Mouse (Mus musculus): ENCODE data around the gene Rnasek. TPM values are rescaled to one million over a fixed set of nuclear protein-coding genes. Genes with fewer than 3 reads are reported as not detected.

Gene Rnasek
- polyA plus RNA-seq, 1 experiment from 2014 or later = 126 TPM

DNA sequence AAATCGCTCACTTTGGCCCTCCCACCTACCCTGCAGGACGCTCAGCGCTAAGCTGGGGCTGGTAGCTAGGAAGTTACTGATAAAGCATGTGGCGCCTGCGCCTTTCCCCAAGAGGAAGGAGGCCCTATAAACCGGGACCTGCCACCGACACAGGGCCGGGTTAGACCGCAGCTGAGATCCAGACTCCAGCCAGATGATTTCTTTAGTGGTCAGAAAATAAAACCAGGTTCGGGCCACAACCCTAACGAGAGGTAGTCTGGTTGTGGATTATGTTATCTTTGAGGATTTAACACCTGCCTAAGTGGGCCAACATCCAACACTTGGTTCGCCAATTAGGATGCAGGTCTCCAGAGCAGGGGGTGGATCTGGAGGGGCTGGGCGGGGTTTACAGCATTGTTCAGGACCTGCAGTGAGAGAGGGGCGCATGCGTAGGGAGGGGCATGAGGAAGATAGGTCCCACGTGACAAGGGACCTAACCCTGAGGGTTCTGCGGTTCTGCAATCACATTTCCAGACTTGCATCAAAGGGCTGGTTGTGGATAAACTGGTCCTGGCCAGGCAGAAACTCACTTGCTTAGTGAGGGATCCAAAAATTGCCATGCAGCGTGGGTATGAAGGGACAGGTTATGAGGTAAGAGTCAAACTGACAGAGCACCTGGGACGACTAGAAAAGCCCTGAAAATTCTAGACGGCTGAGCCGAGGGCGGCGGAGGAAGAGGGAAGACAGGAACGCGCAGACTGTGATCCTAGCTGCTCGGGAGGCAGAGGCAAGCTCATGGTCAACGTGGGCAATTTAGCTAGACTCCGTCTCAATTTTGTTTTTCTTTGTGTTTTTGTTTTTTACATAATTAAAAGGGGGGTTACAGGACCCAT is 18.7 kb downstream of the Rnasek start, which contains the start of gene Slc16a13:
Gene Slc16a13, minus strand, starts transcription at position 334 of the 872 bp plus-strand sequence.
- WGBS = under 1% methylated on average over 28 of the region's 28 CpGs
- Histone ChIP-seq H3K4me3 (peak within 1 kb of the TSS; percentile 70), H3K36me3 (peaks cover 12% of the 10 kb centered on the region), H3K9me3 (no peaks in the 10 kb centered on the region), H3K4me1 (peaks cover 35% of the 10 kb centered on the region), H3K27me3 (ENCODE audit: insufficient read depth, poor library complexity, severe bottlenecking) (peaks cover 63% of the 10 kb centered on the region), H3K27ac (peak within 1 kb of the TSS; percentile 89)
- DNase-seq (ENCODE audit: low spot score) = peak; percentile 98

DNA sequence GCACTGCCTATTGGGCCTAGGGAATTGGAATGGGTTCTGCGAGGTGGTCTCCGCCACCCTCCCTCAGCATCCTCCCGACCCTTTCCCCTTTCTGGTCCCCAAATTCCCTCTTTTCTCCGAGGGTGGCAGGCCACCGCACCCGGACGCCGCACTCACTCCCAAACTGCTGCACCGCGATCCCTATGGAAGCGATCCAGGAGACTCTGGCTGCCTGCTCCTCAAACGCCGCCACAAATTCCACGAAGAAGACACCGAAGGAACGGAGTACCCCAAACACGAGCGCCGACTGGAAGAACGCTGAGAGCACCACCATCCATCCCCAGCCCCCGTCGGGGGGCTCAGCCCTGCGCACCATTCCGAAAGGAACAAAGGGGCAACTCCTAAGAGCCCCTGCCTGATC is 19.3 kb downstream of the Rnasek start:
- DNase-seq (ENCODE audit: low spot score) = no peak
- Histone ChIP-seq H3K27ac (peak overlapping the region; percentile 89), H3K27me3 (ENCODE audit: insufficient read depth, poor library complexity, severe bottlenecking) (peaks cover 63% of the 10 kb centered on the region), H3K4me1 (peaks cover 35% of the 10 kb centered on the region), H3K36me3 (peaks cover 12% of the 10 kb centered on the region), H3K9me3 (no peaks in the 10 kb centered on the region), H3K4me3 (peak overlapping the region; percentile 70)
- 1% methylated on average over 24 of the region's 24 CpGs for WGBS

- peak overlapping the region; percentile 89 for H3K27ac ChIP-seq
- H3K36me3 ChIP-seq = peaks cover 12% of the 10 kb centered on the region
- 60% methylated on average over 7 of the region's 7 CpGs for WGBS
Measured at GRCm38 (mm10) chr11:70219873-70220272, 19.8 kb downstream of the Rnasek start.

GRCm38 (mm10) chr11:70218741-70219470 is 20.7 kb downstream of the Rnasek start:
- Histone ChIP-seq H3K4me3 (0 out of 2 replicates have a peak overlapping the region, but pooled peaks have one; percentile 12), H3K27me3 (ENCODE audit: insufficient read depth, poor library complexity, severe bottlenecking) (peaks cover 63% of the 10 kb centered on the region), H3K36me3 (peaks cover 12% of the 10 kb centered on the region), H3K9me3 (no peaks in the 10 kb centered on the region), H3K4me1 (peaks cover 49% of the 10 kb centered on the region), H3K27ac (no peak overlapping the region)
- DNase-seq (ENCODE audit: low spot score) = no peak
- 86% methylated on average over 15 of the region's 15 CpGs for WGBS

More at GRCm38 (mm10) chr11:70219873-70220272, 19.8 kb downstream of the Rnasek start:
- Histone ChIP-seq H3K4me1 (peaks cover 39% of the 10 kb centered on the region), H3K27me3 (ENCODE audit: insufficient read depth, poor library complexity, severe bottlenecking) (peaks cover 63% of the 10 kb centered on the region), H3K9me3 (no peaks in the 10 kb centered on the region), H3K4me3 (peak overlapping the region; percentile 70)
- DNase-seq (ENCODE audit: low spot score) = no peak

GRCm38 (mm10) chr11:70218039-70218438 is 21.6 kb downstream of the Rnasek start:
- DNase-seq (ENCODE audit: low spot score) = no peak
- 75% methylated on average over 4 of the region's 4 CpGs for WGBS
- Histone ChIP-seq H3K9me3 (no peaks in the 10 kb centered on the region), H3K36me3 (peaks cover 12% of the 10 kb centered on the region), H3K27ac (no peak overlapping the region), H3K4me3 (no peak overlapping the region), H3K27me3 (ENCODE audit: insufficient read depth, poor library complexity, severe bottlenecking) (peaks cover 71% of the 10 kb centered on the region), H3K4me1 (peaks cover 52% of the 10 kb centered on the region)

DNA sequence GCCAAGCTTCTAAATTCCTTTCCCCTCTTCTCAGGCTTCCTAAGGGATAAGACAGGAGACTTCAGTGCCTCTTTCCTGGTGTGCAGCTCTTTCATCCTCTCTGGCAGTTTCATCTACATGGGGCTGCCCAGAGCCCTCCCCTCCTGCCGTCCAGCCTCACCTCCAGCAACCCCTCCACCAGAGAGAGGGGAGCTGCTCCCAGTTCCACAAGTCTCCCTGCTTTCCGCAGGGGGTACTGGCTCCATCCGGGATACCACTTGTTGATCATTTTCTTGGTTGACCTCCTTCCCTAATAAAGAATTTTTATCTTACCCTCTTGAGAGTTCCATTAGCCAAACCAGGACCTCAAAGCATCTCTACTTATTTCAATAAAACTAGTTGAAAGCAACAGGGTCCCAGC is 23.5 kb downstream of the Rnasek start:
- Histone ChIP-seq H3K27me3 (ENCODE audit: insufficient read depth, poor library complexity, severe bottlenecking) (peaks cover 87% of the 10 kb centered on the region), H3K27ac (no peak overlapping the region), H3K4me3 (no peak overlapping the region), H3K9me3 (no peaks in the 10 kb centered on the region), H3K36me3 (peaks cover 12% of the 10 kb centered on the region), H3K4me1 (peaks cover 41% of the 10 kb centered on the region)
- DNase-seq (ENCODE audit: low spot score) = no peak
- WGBS = 49% methylated on average over 3 of the region's 3 CpGs

DNA sequence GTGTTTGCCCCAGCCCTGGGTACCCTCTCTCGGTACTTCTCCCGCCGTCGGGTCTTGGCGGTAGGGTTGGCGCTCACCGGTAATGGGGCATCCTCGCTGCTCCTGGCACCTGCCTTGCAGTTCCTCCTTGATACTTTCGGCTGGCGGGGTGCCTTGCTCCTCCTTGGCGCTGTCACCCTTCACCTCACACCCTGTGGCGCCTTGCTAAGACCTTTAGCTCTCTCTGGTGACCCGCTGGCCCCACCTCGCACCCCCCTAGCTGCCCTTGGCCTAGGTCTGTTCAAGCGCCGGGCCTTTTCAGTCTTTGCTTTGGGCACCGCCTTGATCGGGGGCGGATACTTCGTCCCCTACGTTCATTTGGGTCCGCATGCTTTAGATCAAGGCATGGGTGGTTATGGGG is 24.3 kb downstream of the Rnasek start:
- Histone ChIP-seq H3K4me1 (peaks cover 37% of the 10 kb centered on the region), H3K4me3 (peak overlapping the region; percentile 48; the same call in 1 of the 2 replicates), H3K27ac (no peak overlapping the region), H3K27me3 (ENCODE audit: insufficient read depth, poor library complexity, severe bottlenecking) (peaks cover 94% of the 10 kb centered on the region), H3K36me3 (peaks cover 12% of the 10 kb centered on the region), H3K9me3 (no peaks in the 10 kb centered on the region)
- WGBS = 8% methylated on average over 22 of the region's 22 CpGs
- no peak for DNase-seq (ENCODE audit: low spot score)

- Histone ChIP-seq H3K36me3 (peaks cover 12% of the 10 kb centered on the region), H3K27me3 (ENCODE audit: insufficient read depth, poor library complexity, severe bottlenecking) (peaks cover 89% of the 10 kb centered on the region), H3K4me1 (peaks cover 32% of the 10 kb centered on the region), H3K4me3 (peak overlapping the region; percentile 48), H3K9me3 (no peaks in the 10 kb centered on the region), H3K27ac (no peak overlapping the region)
- no peak for DNase-seq (ENCODE audit: low spot score)
- 7% methylated on average over 18 of the region's 18 CpGs for WGBS
Measured at GRCm38 (mm10) chr11:70214856-70215209, 24.8 kb downstream of the Rnasek start.

DNA sequence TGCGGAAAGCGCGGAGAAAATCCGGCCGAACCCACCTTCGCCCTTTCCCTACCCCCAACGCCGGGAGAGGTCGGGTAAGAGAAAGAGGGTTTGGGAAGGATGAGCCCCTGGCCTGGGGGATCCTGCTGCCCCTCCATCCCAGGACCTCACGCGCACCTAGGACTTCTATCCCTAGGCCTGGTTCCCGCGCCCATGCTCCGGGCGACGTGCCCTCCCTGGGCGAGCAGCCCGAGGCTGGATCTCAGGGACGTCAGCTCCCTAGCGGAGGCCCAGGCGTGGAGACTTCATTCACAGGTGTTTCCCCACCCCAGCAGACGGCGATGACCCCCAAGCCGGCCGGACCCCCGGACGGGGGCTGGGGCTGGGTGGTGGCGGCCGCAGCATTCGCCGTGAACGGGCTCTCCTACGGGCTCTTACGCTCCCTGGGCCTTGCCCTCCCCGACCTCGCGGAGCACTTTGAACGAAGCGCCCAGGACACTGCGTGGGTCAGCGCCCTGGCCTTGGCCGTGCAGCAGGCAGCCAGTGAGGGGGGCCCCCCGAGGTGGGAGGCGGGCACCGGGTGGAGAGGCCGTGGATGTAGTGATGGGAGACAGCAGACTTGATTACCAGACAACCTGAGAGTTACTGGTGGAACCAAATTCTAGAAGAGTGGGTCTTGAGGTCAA is 25.3 kb downstream of the Rnasek start:
- peaks cover 85% of the 10 kb centered on the region for H3K27me3 ChIP-seq (ENCODE audit: insufficient read depth, poor library complexity, severe bottlenecking)

DNA sequence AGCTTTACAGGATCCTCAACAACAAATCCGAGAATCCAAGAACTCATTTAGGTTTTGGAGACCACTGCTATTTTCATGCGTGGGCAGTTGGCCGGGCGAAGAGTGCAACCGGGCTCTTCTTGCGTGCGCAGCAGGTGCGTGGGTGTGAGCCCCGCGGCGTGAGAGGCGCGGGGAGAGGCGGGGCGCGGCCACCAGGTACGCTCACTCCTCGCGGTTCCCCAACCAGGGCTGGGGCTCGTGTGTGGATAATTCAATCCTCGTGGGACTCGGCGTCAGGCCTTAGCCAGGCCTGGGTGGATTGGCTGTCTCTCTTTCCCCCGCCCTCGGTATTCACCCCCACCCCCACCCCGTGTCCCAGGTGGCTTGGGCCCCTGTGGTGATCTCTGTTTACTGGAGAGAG is 25.9 kb downstream of the Rnasek start:
- peaks cover 25% of the 10 kb centered on the region for H3K4me1 ChIP-seq
- 9% methylated on average over 26 of the region's 26 CpGs for WGBS
- no peak overlapping the region for H3K27ac ChIP-seq
- peak overlapping the region; percentile 48 for H3K4me3 ChIP-seq
- H3K36me3 ChIP-seq = peaks cover 12% of the 10 kb centered on the region
- peaks cover 79% of the 10 kb centered on the region for H3K27me3 ChIP-seq (ENCODE audit: insufficient read depth, poor library complexity, severe bottlenecking)
- DNase-seq (ENCODE audit: low spot score) = no peak
- no peaks in the 10 kb centered on the region for H3K9me3 ChIP-seq

More for the DNA sequence above, 25.3 kb downstream of the Rnasek start:
- H3K9me3 ChIP-seq = no peaks in the 10 kb centered on the region
- no peak for DNase-seq (ENCODE audit: low spot score)
- H3K27ac ChIP-seq = 0 out of 2 replicates have a peak overlapping the region, but pooled peaks have one; percentile 1
- WGBS = 1% methylated on average over 46 of the region's 46 CpGs
- peaks cover 12% of the 10 kb centered on the region for H3K36me3 ChIP-seq
- H3K4me3 ChIP-seq = peak overlapping the region; percentile 48
- peaks cover 29% of the 10 kb centered on the region for H3K4me1 ChIP-seq

DNA sequence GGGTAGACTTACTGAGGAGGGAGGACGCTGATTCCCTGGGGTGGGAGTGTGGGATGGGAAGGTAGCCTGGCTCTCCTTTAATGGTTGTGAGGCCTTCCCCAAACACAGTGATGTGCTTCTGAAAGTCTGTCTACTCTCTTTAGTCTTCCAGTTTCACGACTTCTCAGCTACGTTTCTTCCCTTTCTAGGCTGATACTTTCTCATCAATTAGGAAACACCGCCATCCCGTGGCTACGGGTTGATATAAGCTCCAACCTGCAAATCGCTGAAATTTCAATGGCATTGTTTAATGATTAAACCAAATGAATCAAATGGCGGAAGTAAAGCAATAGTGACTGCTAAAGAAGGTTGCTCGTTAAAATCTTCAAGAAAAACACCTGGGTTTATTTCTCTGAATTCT is 26.7 kb downstream of the Rnasek start:
- no peak for DNase-seq (ENCODE audit: low spot score)
- Histone ChIP-seq H3K4me3 (no peak overlapping the region), H3K27ac (no peak overlapping the region), H3K4me1 (peaks cover 22% of the 10 kb centered on the region), H3K36me3 (peaks cover 12% of the 10 kb centered on the region), H3K27me3 (ENCODE audit: insufficient read depth, poor library complexity, severe bottlenecking) (peaks cover 71% of the 10 kb centered on the region), H3K9me3 (no peaks in the 10 kb centered on the region)
- WGBS = 20% methylated on average over 9 of the region's 9 CpGs

GRCm38 (mm10) chr11:70212423-70212822 is 27.2 kb downstream of the Rnasek start, which contains the start of gene Slc16a11:
Gene Slc16a11 (plus strand): TSS chr11:70212752.
- H3K4me3 ChIP-seq = no peak within 1 kb of the TSS; the same call in 1 of the 2 replicates

More at GRCm38 (mm10) chr11:70212423-70212822, 27.2 kb downstream of the Rnasek start, which contains the start of gene Slc16a11:
- whole genome bisulfite sequencing = 61% methylated on average over 6 of the region's 6 CpGs
- Histone ChIP-seq H3K9me3 (no peaks in the 10 kb centered on the region), H3K27me3 (ENCODE audit: insufficient read depth, poor library complexity, severe bottlenecking) (peaks cover 66% of the 10 kb centered on the region), H3K4me1 (peaks cover 22% of the 10 kb centered on the region), H3K27ac (no peak within 1 kb of the TSS), H3K36me3 (peaks cover 9% of the 10 kb centered on the region)
- DNase-seq (ENCODE audit: low spot score) = no peak
